In genomic region chr14:122023054-122023453, GRCm38 (mm10) we compare ENCODE assay signal across 27 mouse cellular contexts. TPM values are rescaled to one million over a fixed set of nuclear protein-coding genes. Genes with fewer than 3 reads are reported as not detected.
"Had no signal": no experiment of that assay in that cellular context is flagged by ENCODE, and none has a peak within 500 bp of the region (broad histone marks: within the 10 kb centered on the region; RNA-seq: fewer than 3 reads in every experiment).

No protein-coding gene starts in this region.

- ATAC-seq: intestine, embryonic 15.5 days; lung, postnatal 0 days; midbrain, embryonic 13.5 days; midbrain, embryonic 16.5 days had no signal

- H3K4me1 ChIP-seq: intestine, embryonic 15.5 days; midbrain, embryonic 10.5 days; midbrain, embryonic 13.5 days; neural tube, embryonic 13.5 days had no signal

- H3K9me3 ChIP-seq: intestine, embryonic 15.5 days; kidney, embryonic 15.5 days; limb, embryonic 12.5 days; limb, embryonic 15.5 days; midbrain, embryonic 10.5 days; midbrain, embryonic 13.5 days; neural tube, embryonic 13.5 days had no signal

- DNase-seq: kidney, adult 11 months; kidney, adult 8-10 months; kidney, postnatal 10 days; kidney, postnatal 36 days; layer of hippocampus, postnatal 36 days; left cerebral cortex, postnatal 4 days; lung, embryonic 14.5 days; lung, postnatal 36 days; retina, postnatal 1 day; thymus, postnatal 36 days had no signal

- H3K4me2 ChIP-seq: intestine, embryonic 15.5 days; kidney, embryonic 15.5 days; limb, embryonic 12.5 days; limb, embryonic 15.5 days; lung, embryonic 14.5 days; midbrain, embryonic 13.5 days; neural tube, embryonic 13.5 days had no signal

- H3K27ac ChIP-seq: intestine, embryonic 15.5 days; kidney, embryonic 15.5 days; left cerebral cortex, adult 2 months; limb, embryonic 12.5 days; limb, embryonic 15.5 days; midbrain, embryonic 10.5 days; midbrain, embryonic 13.5 days; neural tube, embryonic 13.5 days had no signal

- H3K9ac ChIP-seq: intestine, embryonic 15.5 days; kidney, embryonic 15.5 days; limb, embryonic 12.5 days; limb, embryonic 15.5 days; lung, embryonic 14.5 days; midbrain, embryonic 13.5 days; neural tube, embryonic 13.5 days had no signal

- H3K27me3 ChIP-seq: intestine, embryonic 15.5 days; kidney, embryonic 15.5 days; limb, embryonic 12.5 days; limb, embryonic 15.5 days; midbrain, embryonic 13.5 days; neural tube, embryonic 13.5 days had no signal

- H3K4me3 ChIP-seq: intestine, embryonic 15.5 days; kidney, embryonic 15.5 days; left cerebral cortex, adult 2 months; limb, embryonic 12.5 days; limb, embryonic 15.5 days; midbrain, embryonic 10.5 days; midbrain, embryonic 13.5 days; myocyte; neural tube, embryonic 13.5 days had no signal

RNA-seq across cellular contexts. Expression of gene Timm8a2, which starts 11.4 kb away (rescaled TPM):
- total RNA-seq: layer of hippocampus, adult 8-10 months; layer of hippocampus, postnatal 10 days; left cerebral cortex, adult 2 months; monocyte, adult 5-6 weeks had no signal
- polyA plus RNA-seq: intestine, embryonic 15.5 days; kidney, embryonic 15.5 days; limb, embryonic 12.5 days; limb, embryonic 15.5 days; liver, embryonic 16.5 days; lung, embryonic 14.5 days; lung, postnatal 0 days; midbrain, embryonic 10.5 days; midbrain, embryonic 13.5 days; midbrain, embryonic 16.5 days; myocyte; neural tube, embryonic 13.5 days; stomach, embryonic 14.5 days; urinary bladder, adult 2 months had no signal
